Mouse (Mus musculus): ENCODE measurements around the gene Klk12.

GRCm38 (mm10) chr7:43752806-43753205 lies 15.9 kb upstream of the Klk12 start:
- TF ChIP-seq POLR2A (IDR thresholded peaks at IDR 0.05; ENCODE audit: low read depth, low read length), result no peak
- no peak for TF ChIP-seq CTCF (IDR thresholded peaks at IDR 0.05; ENCODE audit: extremely low read depth, insufficient read depth, insufficient read length, insufficient replicate concordance)
